Mouse (Mus musculus): ENCODE measurements around the gene Lad1. TPM values are rescaled to one million over a fixed set of nuclear protein-coding genes. Genes with fewer than 3 reads are reported as not detected.

Lad1 gene
- polyA plus RNA-seq, 1 experiment from 2014 or later, result 109 TPM

GRCm38 (mm10) chr1:135877248-135877647 lies 58.9 kb downstream of the Lad1 start:
- 59% methylated on average over 2 of the region's 2 CpGs for WGBS
- Histone ChIP-seq H3K4me3 (replicated peaks; ENCODE audit: low read length) (no peak overlapping the region), H3K9me3 (replicated peaks; ENCODE audit: control insufficient read depth, low read length) (no peaks in the 10 kb centered on the region), H3K4me2 (ENCODE audit: low read depth, low read length) (no peak overlapping the region), H3K27me3 (ENCODE audit: control insufficient read depth, insufficient read depth, low read length) (no peaks in the 10 kb centered on the region), H3K27ac (ENCODE audit: low read length) (no peak overlapping the region), H3K4me1 (ENCODE audit: control insufficient read depth, insufficient read depth, low read length) (no peaks in the 10 kb centered on the region), H3K9ac (ENCODE audit: low read length) (no peak overlapping the region), H3K36me3 (ENCODE audit: control insufficient read depth, insufficient read depth, low read length) (no peaks in the 10 kb centered on the region)
- no peak for ATAC-seq (ENCODE audit: insufficient read depth, low FRiP score)

DNA sequence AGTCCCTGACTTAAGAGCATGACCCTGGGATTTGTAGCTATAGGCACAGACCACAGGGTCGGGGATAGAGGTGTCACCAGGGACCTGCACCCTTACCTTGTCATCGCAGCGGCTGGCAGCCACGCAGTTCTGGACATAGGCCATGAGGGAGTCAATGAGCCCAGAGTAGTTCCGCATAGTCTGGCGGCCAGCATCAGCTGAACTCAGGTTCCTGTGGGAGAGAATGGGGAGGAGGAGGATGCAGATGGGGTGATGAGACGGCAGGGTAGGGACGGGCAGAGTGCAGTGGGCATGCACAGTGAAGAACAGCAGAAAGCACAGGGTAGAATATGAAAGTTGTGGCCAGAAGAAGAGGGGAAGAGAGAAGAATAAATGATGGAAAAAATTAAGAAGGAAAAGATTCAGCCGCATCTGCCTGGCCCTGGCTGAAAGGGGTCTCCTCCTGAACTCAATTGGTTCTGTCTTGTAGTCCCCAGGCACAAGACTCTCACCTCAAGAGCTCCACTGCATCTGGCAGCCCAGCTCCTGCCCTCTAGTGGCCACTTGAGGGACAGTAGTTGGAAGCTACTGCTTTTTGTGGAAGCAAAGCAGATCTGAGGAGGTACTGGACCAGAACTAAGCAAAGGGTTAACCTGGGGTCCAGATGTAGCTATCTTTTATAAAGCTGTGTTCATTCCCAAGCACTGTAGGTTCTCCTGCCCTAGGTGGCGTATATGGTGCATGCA lies 64.1 kb downstream of the Lad1 start:
- H3K36me3 ChIP-seq (ENCODE audit: control insufficient read depth, insufficient read depth, low read length), result no peaks in the 10 kb centered on the region
- peak; percentile 56; the same call in 1 of the 2 replicates for ATAC-seq (ENCODE audit: insufficient read depth, low FRiP score)

More for the DNA sequence above, 64.1 kb downstream of the Lad1 start:
- Histone ChIP-seq H3K4me3 (replicated peaks; ENCODE audit: low read length) (no peak overlapping the region), H3K27ac (ENCODE audit: low read length) (no peak overlapping the region), H3K9me3 (replicated peaks; ENCODE audit: control insufficient read depth, low read length) (no peaks in the 10 kb centered on the region), H3K27me3 (ENCODE audit: control insufficient read depth, insufficient read depth, low read length) (no peaks in the 10 kb centered on the region), H3K4me2 (ENCODE audit: low read depth, low read length) (no peak overlapping the region), H3K4me1 (ENCODE audit: control insufficient read depth, insufficient read depth, low read length) (no peaks in the 10 kb centered on the region), H3K9ac (ENCODE audit: low read length) (no peak overlapping the region)
- WGBS, result 76% methylated on average over 10 of the region's 10 CpGs

Other genes starting within 250 kb of the Lad1 start
- 11.2 and 12.9 TPM in 2 replicates for gene Nav1, start 211.3 kb upstream of the Lad1 start, polyA plus RNA-seq (2015; fragmentation: Nextera tagmentation; extraction: Ambion mirVana)
- 229 and 245 TPM in 2 replicates for gene Csrp1, start 98.5 kb upstream of the Lad1 start, polyA plus RNA-seq (2015; fragmentation: Nextera tagmentation; extraction: Ambion mirVana)
- 77.4 and 80.5 TPM in 2 replicates for gene Phlda3, start 52.5 kb upstream of the Lad1 start, polyA plus RNA-seq (2015; fragmentation: Nextera tagmentation; extraction: Ambion mirVana)
- gene Tnni1, start 39.2 kb upstream of the Lad1 start, polyA plus RNA-seq (2015; fragmentation: Nextera tagmentation; extraction: Ambion mirVana), result 6.2 and 84.9 TPM in 2 replicates
- 40.8 and 48.4 TPM in 2 replicates for gene Tnnt2, start 17.8 kb downstream of the Lad1 start, polyA plus RNA-seq (2015; fragmentation: Nextera tagmentation; extraction: Ambion mirVana)
- 49.8 and 67.2 TPM in 2 replicates for gene Pkp1, start 100.6 kb downstream of the Lad1 start, polyA plus RNA-seq (2015; fragmentation: Nextera tagmentation; extraction: Ambion mirVana)
- gene Igfn1, start 187.7 kb downstream of the Lad1 start, polyA plus RNA-seq (2015; fragmentation: Nextera tagmentation; extraction: Ambion mirVana), result 0.12 TPM in 2 replicates
- 145 and 157 TPM in 2 replicates for gene Tmem9, start 189.6 kb downstream of the Lad1 start, polyA plus RNA-seq (2015; fragmentation: Nextera tagmentation; extraction: Ambion mirVana)
- gene Ascl5, start 232.2 kb downstream of the Lad1 start, polyA plus RNA-seq (2015; fragmentation: Nextera tagmentation; extraction: Ambion mirVana), result 0.43 TPM in 1 of 2 replicates, not detected in the other
- gene Cacna1s, start 234.2 kb downstream of the Lad1 start, polyA plus RNA-seq (2015; fragmentation: Nextera tagmentation; extraction: Ambion mirVana), result 0.17 and 2.0 TPM in 2 replicates

All from stomach, embryonic 16.5 days (tissue).